Mouse (Mus musculus): ENCODE data around the gene Cep78. TPM values are rescaled to one million over a fixed set of nuclear protein-coding genes. Genes with fewer than 3 reads are reported as not detected.

Gene Cep78
- 1 to 10 TPM; 2.6 to 3.7 (median 3.0) TPM for polyA plus RNA-seq (2017; shearing (Covaris generic))

- ATAC-seq = peak; percentile 88
Observed at GRCm38 (mm10) chr19:15984449-15985171, at the start of gene Cep78. Gene Cep78 (minus strand): TSS chr19:15984989.

DNA sequence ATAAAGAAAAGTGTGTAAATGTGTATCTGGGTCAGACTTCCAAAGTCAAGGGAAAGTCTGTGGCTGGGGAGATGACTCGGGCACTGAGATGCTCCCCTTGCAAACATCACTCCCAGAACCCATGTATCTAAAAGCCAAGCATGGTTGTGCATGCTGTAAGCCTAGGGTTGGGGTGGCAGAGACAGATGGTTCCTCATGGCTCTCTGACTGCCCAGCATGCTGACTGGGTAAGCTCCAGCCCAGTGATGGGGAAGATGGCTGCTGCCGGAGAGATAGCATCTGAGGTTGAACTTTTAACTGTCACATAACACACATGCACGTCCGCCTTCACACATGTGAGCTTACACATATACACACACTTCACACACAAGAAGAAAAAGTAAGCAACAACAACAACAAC, 46.5 kb upstream of the Cep78 start:
- no peak for ATAC-seq

DNA sequence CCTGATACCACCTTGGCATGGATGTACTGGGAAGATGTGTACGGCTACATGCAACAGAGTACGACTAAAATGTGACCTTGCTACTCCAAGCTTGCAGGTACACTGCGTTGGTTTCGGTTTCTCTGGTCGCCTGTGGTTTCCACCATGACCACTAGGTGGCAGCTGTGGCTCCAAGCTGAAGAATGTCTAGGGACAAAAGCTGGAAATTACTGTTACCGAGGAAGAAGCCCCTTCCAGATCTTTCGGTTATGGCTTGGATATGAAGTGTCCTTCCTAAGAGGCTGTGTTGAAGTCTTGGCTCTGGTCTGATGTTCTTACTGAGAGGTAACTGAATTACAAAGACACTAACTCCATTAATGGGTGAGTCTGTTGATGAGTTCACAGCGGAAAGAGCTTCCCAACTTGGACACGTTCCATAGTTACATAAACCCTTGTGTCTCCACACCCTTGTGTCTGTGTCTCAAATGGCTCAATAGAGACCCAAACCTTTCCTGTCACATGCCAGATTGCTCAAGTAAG, 44.5 kb upstream of the Cep78 start:
- peak; percentile 96 for ATAC-seq

- peak; percentile 57 for ATAC-seq
Observed at GRCm38 (mm10) chr19:16028746-16029252, 44.0 kb upstream of the Cep78 start.

DNA sequence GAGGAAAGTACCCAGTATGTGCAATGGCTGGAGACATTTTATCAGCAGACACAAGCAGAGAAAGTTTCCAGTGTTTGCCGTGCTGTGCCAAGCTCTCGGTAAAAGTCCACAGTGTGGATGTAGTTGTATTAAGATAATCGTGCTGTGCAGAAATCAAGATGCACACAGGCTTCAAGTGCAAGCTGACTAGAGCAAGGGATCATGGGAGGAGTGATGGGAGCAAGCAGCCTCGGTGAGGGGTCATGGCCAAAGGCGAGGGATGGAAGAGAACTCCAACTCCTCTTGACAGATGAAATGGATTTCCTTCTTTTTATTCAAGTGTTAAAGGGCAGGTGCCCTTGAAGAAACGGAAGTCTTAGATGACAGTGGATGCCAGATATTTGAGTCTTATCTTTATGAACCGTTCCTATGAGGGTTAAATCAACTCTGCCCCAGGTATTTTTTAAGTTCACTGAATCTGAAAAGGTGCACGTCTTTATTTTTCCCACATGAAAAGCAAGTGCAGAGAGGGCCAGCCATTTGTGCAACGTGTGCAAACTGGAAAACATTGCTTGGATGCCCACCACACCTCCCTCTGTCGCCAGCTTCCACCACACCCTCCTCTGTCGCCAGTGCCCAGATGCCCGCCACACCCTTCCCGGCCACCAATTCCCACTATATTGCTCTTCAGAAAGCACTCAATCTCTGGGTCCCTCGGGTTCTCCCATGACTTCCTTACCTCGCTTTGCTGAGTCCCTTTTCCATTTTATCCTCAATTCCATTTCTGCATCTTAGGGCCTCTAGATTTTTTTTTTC, 43.3 kb upstream of the Cep78 start:
- no peak for ATAC-seq

DNA sequence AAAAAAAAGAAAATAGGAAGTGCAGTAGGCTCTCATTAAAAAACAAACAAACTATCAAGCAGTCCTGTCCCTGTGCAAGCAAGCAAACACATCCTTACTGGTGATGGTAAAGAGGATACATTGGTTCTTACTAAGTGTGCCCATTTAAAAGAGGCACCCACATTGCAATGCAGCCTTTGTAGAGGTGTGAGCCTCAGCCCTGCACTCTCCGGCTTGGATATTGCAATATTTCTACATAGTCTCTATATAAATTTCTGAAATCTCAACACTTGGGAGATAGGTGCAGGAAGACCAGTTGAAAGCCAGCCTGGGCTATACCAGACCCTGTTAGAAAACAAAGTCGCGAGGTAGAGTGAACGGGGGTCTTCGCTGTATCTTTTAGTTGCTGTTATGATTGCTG, 41.5 kb upstream of the Cep78 start:
- ATAC-seq = no peak

DNA sequence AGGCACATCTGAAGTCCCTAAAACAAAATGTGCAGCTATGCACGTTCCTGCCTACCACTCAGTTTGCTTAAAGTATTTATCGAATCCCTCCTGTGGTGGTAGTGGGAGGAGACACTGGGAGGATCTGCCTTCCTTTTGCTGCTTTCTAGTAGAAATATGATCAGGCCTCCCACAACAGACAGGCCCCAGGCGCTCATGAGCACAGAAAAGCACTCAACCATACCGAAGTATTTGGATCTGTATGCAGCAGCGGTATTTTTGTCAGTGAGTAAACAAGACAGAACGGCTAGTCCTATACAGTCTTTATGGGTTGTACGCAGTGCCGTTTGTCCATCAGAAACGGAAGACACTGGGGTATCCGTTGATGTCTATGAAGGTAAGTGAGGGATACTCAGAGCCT, 37.4 kb upstream of the Cep78 start:
- ATAC-seq = no peak

DNA sequence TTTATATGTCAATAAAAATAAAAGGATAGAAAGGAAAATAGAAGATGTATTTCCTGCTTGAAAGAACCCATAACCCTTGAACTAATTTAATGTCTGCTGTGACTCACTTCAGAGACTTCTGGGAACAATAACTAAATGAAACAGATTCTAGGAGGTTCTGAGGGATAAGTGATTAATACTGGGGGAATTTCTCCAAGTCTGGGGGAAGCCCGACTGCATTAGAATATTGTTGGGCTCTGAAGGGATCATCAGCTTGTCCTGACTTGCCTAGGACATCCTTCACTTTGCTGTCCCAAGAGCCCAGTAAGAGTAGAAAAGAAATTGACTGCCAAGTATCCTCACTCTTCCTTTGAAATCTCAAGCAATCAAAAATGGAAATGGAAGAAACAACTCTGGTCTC, 31.4 kb upstream of the Cep78 start:
- no peak for ATAC-seq

- no peak for ATAC-seq
Observed at GRCm38 (mm10) chr19:16015191-16015968, 30.6 kb upstream of the Cep78 start.

DNA sequence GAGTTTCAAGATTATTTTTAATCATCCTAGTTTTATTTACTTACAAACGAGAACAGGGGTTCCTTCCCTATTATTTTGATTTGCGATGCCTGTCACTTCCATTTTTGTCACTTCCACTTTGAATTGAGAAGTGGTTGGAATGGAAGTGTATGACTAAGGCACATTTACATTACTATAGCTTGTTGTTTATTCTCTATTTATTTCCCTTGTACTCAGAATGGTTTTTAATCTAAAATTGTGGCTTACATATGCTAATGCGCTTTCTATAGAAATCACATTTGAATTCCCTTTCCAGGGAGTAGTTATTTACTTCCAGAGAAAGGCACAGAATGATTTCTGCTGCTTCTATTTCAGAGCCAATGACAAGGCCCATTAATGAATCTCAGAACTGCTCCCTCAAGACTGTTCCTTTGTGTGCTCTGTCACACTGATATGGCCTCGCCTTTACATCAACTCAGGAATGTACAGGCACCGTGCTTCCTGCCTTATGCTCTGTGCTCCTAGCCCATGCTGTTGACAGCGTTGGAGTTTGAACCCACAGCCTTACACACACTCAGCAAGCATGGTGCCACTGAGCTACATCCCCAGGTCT, 25.1 kb upstream of the Cep78 start:
- no peak for ATAC-seq

DNA sequence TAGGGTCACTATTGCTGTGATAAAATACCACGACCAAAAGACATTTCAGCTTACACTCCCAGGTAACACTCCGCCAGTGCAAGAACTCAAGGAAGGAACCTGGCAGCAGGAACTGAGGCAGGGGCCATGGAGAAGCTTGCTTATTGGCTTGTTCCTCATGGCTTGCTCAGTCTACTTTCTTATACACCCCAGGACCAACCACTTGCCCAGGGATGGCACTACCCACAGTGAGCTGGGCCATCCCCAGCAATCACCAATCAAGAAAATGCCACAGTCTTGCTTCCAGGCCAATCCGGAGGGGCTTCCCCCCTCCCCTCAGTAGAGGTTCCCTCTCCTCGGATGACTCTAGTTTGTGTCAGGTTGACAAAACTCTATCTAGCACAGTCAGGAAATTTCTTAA, 24.3 kb upstream of the Cep78 start:
- ATAC-seq = no peak

DNA sequence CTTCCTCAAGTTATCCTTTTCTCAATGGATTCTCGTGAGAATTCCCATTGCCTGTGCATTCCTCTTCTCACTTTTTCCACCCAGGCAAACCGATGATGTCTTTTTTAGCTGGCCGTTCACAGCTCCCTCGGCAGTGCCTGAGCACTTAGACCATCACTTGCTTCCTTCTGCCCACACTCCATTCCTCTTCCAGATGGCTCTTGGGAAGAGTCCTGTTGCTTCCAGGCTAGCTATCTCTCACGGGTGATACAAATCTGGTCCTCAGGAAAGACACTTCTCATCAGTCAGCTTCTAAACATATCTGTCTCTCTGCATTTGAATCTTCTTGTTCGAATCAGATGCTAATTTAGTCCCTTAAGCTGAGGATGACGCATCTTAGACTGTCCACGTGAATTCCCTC, 22.3 kb upstream of the Cep78 start:
- ATAC-seq = no peak

- peak; percentile 64 for ATAC-seq
Observed at GRCm38 (mm10) chr19:15998157-15998556, 13.4 kb upstream of the Cep78 start.

DNA sequence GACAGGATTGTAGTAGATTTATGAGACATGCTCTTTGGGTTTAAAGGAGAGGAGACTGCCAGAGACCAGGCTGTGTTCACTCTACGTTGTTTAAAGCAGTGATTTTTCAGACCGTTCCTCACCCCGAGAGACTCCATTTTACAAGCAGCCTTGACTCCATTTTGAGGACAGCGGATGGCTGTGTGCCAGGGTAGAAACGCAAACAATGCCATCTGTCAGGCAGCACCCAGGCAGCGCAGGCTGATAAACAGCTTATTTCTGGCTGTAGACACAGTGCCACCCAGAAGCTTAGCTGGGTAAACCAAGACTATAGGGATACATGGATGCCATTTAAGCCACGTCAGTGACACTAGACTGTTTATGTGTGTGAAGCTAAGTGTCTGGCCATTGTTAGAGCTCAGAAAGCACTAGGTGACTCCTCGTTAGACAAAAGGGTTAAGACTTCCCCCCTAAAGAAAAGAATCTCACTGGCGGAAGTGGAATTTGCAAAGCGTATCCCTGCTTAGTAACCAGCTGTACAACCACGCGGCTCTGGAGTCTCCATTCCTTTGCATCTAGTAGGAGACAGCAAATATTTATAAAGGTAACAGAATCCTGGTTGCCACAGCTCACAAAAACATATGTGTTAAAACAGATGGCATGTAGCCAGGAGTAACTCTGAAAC, 12.2 kb upstream of the Cep78 start:
- ATAC-seq = no peak

- ATAC-seq = no peak
Observed at GRCm38 (mm10) chr19:15990102-15990501, 5.3 kb upstream of the Cep78 start.

GRCm38 (mm10) chr19:15985172-15985713, 454 bp upstream of the Cep78 start:
- peak; percentile 46 for ATAC-seq

DNA sequence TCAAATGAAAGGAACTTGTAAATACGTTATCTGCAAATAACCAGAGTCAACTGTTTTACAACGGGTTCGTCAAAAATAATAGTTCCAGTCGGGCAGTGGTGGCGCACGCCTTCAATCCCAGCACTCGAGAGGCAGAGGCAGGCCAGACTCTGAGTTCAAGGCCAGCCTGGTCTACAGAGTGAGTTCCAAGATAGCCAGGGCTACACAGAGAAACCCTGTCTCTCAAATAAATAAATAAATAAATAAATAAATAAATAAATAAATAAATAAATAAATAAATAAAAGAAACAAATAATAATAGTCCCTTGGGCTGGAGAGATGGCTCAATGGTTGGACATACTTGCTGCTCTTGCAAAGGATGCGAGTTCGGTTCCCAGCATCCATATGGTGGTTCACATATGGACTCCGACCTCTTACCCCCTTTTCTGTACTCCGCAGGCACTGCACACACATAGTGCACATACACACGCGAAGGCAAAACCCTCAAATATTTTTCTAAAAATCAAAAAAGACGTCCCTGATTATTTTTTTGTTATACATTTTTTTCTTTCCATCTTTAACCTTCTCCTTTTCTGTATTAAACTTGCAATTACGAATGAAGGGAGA, 947 bp downstream of the Cep78 start:
- no peak for ATAC-seq

- no peak for ATAC-seq
Observed at GRCm38 (mm10) chr19:15982926-15983738, 1.7 kb downstream of the Cep78 start.

DNA sequence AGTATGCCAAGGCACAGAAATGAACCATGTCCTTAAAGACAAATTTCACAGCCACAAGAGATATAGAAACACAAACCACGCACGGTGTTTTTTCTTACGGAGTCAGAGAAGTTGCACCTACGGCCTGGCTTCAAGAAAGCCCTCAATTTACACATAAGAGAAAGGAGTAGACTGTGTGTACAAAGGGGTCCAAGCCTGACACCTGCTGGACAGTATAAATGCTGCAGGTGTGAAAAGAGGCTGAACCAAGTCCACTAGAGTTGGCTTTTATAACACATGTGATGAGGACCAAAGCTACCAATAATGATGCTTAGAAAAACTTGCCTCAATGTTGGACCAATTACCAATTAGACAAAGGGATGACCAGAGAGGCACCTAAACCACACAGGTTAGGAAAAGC, 2.9 kb downstream of the Cep78 start:
- ATAC-seq = peak; percentile 65

GRCm38 (mm10) chr19:15973365-15973764, 11.4 kb downstream of the Cep78 start:
- no peak for ATAC-seq

Data from inflammation-experienced regulatory T-cells, adult 6 months (primary cell).